In the genomic region with DNA sequence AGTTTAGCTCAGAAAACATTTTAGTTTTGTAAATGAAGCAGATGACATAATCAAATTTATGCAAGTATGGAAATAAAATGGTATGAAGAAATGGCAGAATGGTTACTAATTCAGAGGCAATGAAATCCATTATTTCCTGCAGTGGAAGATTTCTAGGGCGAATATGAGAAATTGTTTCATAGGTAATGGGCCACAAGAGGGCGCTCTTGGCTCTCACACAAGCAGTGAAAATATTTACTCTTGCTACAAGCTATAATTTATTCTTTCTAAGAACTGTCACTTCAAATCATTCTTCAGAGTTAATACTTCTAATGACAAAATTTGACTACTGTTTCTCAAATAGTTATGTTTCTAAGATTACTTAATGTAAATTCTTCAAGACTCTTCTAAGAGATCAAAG, we compare ENCODE assay signal across 8 mouse cellular contexts.
A peak's percentile ranks its signal among the peaks of the same experiment; 100 is the strongest.
DNase-seq lines count a peak whose midpoint lies in the region; ATAC-seq and TF ChIP-seq lines count a peak whose summit lies in the region.

No protein-coding gene starts in this region.

- no peaks in the 10 kb centered on the region for H3K36me3 ChIP-seq in heart, embryonic 10.5 days

- TF ChIP-seq CTCF in layer of hippocampus, adult 2 months (conservative IDR thresholded peaks at IDR 0.05) = peak; percentile 94

- H3K27ac ChIP-seq in heart, embryonic 10.5 days = no peak overlapping the region
- H3K27ac ChIP-seq in layer of hippocampus, adult 2 months = no peak overlapping the region

- 7% methylated on average over 2 of the region's 2 CpGs for WGBS in heart, embryonic 10.5 days

- peak; percentile 5 to 61 for DNase-seq in heart, adult 18-20 months
- DNase-seq in heart, embryonic 10.5 days (ENCODE audit: low spot score) = no peak
- DNase-seq in urinary bladder, postnatal 25 days (ENCODE audit: low spot score) = peak; percentile 57
- no peak for DNase-seq in urinary bladder, postnatal 4 days (ENCODE audit: low spot score in 2 of 2)
- peak; percentile 78 for DNase-seq in embryo, embryonic 11 days
- DNase-seq in layer of hippocampus, adult 2 months (ENCODE audit: low spot score in 2 of 2) = peak; percentile 62 to 78
- no peak for DNase-seq in spleen, postnatal 14 days (ENCODE audit: low spot score in 2 of 2)

- H3K4me1 ChIP-seq in heart, embryonic 10.5 days = no peaks in the 10 kb centered on the region

- H3K27me3 ChIP-seq in heart, embryonic 10.5 days (ENCODE audit: insufficient read depth, poor library complexity, severe bottlenecking) = no peaks in the 10 kb centered on the region

- no peaks in the 10 kb centered on the region for H3K9me3 ChIP-seq in heart, embryonic 10.5 days

- no peak overlapping the region for H3K4me3 ChIP-seq in heart, embryonic 10.5 days
- no peak overlapping the region for H3K4me3 ChIP-seq in layer of hippocampus, adult 2 months

- peak; percentile 73 for ATAC-seq in megakaryocyte progenitor cell, adult 5-6 weeks (replicated peaks; ENCODE audit: poor library complexity)

Comparison
In these comparisons a context has a peak if more than half of its experiments do, and no peak if none do; other contexts are left out.
1. DNase-seq: peak in heart, adult 18-20 months (2 of 2), urinary bladder, postnatal 25 days (single experiment), embryo, embryonic 11 days (single experiment) and layer of hippocampus, adult 2 months (2 of 2); none in heart, embryonic 10.5 days (single experiment), urinary bladder, postnatal 4 days (0 of 2) and spleen, postnatal 14 days (0 of 2).